Mouse (Mus musculus) olfactory bulb, adult 2 months (tissue): ENCODE results near the gene Rapgef5. TPM values are rescaled to one million over a fixed set of nuclear protein-coding genes. Genes with fewer than 3 reads are reported as not detected.

Experiments
- H3K27ac ChIP-seq: fragments of 200-500 bp; 2 replicates; pipeline ENCODE4 v1.5.1; 2012; ENCODE audit warnings: low read depth, low read length; ENCODE audit not compliant: insufficient read depth
- H3K4me1 ChIP-seq: fragments of 200-500 bp; 2 replicates; pipeline ENCODE4 v1.6.1; 2012; ENCODE audit warnings: low read length; ENCODE audit not compliant: control insufficient read depth, insufficient read depth
- H3K4me3 ChIP-seq: fragments of 200-500 bp; 2 replicates; pipeline ENCODE4 v1.5.1; 2012; ENCODE audit warnings: mild to moderate bottlenecking, low read depth, low read length, moderate library complexity; ENCODE audit not compliant: insufficient read depth
- CTCF ChIP-seq: fragments of 200-500 bp; IDR thresholded peaks from 2 replicates; pipeline ENCODE4 v1.5.1; 2012; ENCODE audit warnings: low read depth, mild to moderate bottlenecking, low read length, moderate library complexity; ENCODE audit not compliant: insufficient read depth
- POLR2A ChIP-seq: fragments of 200-500 bp; IDR thresholded peaks from 2 replicates; pipeline ENCODE4 v1.6.1; 2012; ENCODE audit warnings: mild to moderate bottlenecking, low read depth, low read length, moderate library complexity; ENCODE audit not compliant: insufficient read depth
- WGBS: fragments of 180-500 bp; shearing (Covaris S2); methylation state at CpG from one replicate; pipeline ENCODE4 v1.1.7; 2018; 5-methylcytosine and 5-hydroxymethylcytosine counted together
- polyA plus RNA-seq: library from polyadenylated mRNA; stranded (reverse); fragments of >200 nt; gene quantifications from 2 replicates; pipeline ENCODE4 v1.2.4, GENCODE M21; 2012; ENCODE audit warnings: low replicate concordance; ENCODE audit not compliant: missing spikeins, insufficient read depth, insufficient read length

Gene Rapgef5
- polyA plus RNA-seq, 1 experiment = not detected

- no peaks in the 10 kb centered on the region for H3K4me1 ChIP-seq
- no peak overlapping the region for H3K27ac ChIP-seq
- TF ChIP-seq POLR2A = no peak
- no peak for TF ChIP-seq CTCF
- no peak overlapping the region for H3K4me3 ChIP-seq
- WGBS = 96% methylated on average over 8 of the region's 8 CpGs
These were observed 137.7 kb downstream of the Rapgef5 start for GRCm38 (mm10) chr12:117653920-117654472.

- Histone ChIP-seq H3K4me1 (no peaks in the 10 kb centered on the region), H3K4me3 (no peak overlapping the region), H3K27ac (no peak overlapping the region)
- 90% methylated on average over 4 of the region's 4 CpGs for WGBS
- no peak for TF ChIP-seq POLR2A
- no peak for TF ChIP-seq CTCF
These were observed 140.7 kb downstream of the Rapgef5 start for GRCm38 (mm10) chr12:117656935-117657334.

- Histone ChIP-seq H3K4me1 (no peaks in the 10 kb centered on the region), H3K27ac (no peak overlapping the region), H3K4me3 (no peak overlapping the region)
- 89% methylated on average over 5 of the region's 5 CpGs for WGBS
- no peak for TF ChIP-seq CTCF
- TF ChIP-seq POLR2A = no peak
These were observed 141.5 kb downstream of the Rapgef5 start for GRCm38 (mm10) chr12:117657766-117658165.

GRCm38 (mm10) chr12:117658821-117659220 lies 142.5 kb downstream of the Rapgef5 start:
- H3K4me3 ChIP-seq = no peak overlapping the region
- no peak overlapping the region for H3K27ac ChIP-seq
- TF ChIP-seq CTCF (no peak), POLR2A (no peak)
- no peaks in the 10 kb centered on the region for H3K4me1 ChIP-seq
- 42% methylated on average over 6 of the region's 6 CpGs for WGBS

- H3K27ac ChIP-seq = no peak overlapping the region
- H3K4me3 ChIP-seq = no peak overlapping the region
- no peaks in the 10 kb centered on the region for H3K4me1 ChIP-seq
- TF ChIP-seq POLR2A = no peak
- 80% methylated on average over 4 of the region's 4 CpGs for WGBS
These were observed 144.1 kb downstream of the Rapgef5 start for GRCm38 (mm10) chr12:117660361-117660760.

GRCm38 (mm10) chr12:117661871-117662270 lies 145.6 kb downstream of the Rapgef5 start:
- H3K27ac ChIP-seq = no peak overlapping the region
- 74% methylated on average over 6 of the region's 6 CpGs for WGBS
- H3K4me1 ChIP-seq = no peaks in the 10 kb centered on the region
- TF ChIP-seq CTCF (no peak), POLR2A (no peak)
- no peak overlapping the region for H3K4me3 ChIP-seq

GRCm38 (mm10) chr12:117663637-117664036 lies 147.4 kb downstream of the Rapgef5 start:
- TF ChIP-seq CTCF (no peak), POLR2A (no peak)
- Histone ChIP-seq H3K4me3 (no peak overlapping the region), H3K4me1 (no peaks in the 10 kb centered on the region), H3K27ac (no peak overlapping the region)
- 82% methylated on average over 5 of the region's 5 CpGs for WGBS

- no peak for TF ChIP-seq POLR2A
- TF ChIP-seq CTCF = no peak
- H3K4me3 ChIP-seq = no peak overlapping the region
- WGBS = 47% methylated on average over 5 of the region's 5 CpGs
- no peak overlapping the region for H3K27ac ChIP-seq
- no peaks in the 10 kb centered on the region for H3K4me1 ChIP-seq
These were observed 148.4 kb downstream of the Rapgef5 start for GRCm38 (mm10) chr12:117664644-117665043.

GRCm38 (mm10) chr12:117666391-117666790 lies 150.1 kb downstream of the Rapgef5 start:
- TF ChIP-seq CTCF (no peak), POLR2A (no peak)
- Histone ChIP-seq H3K4me1 (no peaks in the 10 kb centered on the region), H3K4me3 (no peak overlapping the region), H3K27ac (no peak overlapping the region)
- WGBS = 94% methylated on average over 3 of the region's 3 CpGs

- no peak overlapping the region for H3K4me3 ChIP-seq
- H3K4me1 ChIP-seq = no peaks in the 10 kb centered on the region
- 75% methylated on average over 10 of the region's 10 CpGs for WGBS
- no peak overlapping the region for H3K27ac ChIP-seq
- TF ChIP-seq CTCF (no peak), POLR2A (no peak)
These were observed 153.5 kb downstream of the Rapgef5 start for GRCm38 (mm10) chr12:117669610-117670400.
